Mouse (Mus musculus) spleen, adult 2 months (tissue): ENCODE data around the gene Polr1a.

ENCODE experiments used
- CTCF ChIP-seq: fragments of 200-500 bp; IDR thresholded peaks from 2 replicates; pipeline ENCODE4 v1.5.1; 2011; ENCODE audit warnings: mild to moderate bottlenecking, inconsistent platforms; ENCODE audit not compliant: insufficient read depth, insufficient read length, insufficient replicate concordance; ENCODE audit errors: extremely low read depth
- POLR2A ChIP-seq: fragments of 200-500 bp; IDR thresholded peaks from 2 replicates; pipeline ENCODE4 v1.6.1; 2011; ENCODE audit warnings: low read depth, low read length, inconsistent platforms

- TF ChIP-seq POLR2A (no peak), CTCF (no peak)
These were observed 119.2 kb downstream of the Polr1a start for GRCm38 (mm10) chr6:72028079-72028478.
